Mouse (Mus musculus): ENCODE measurements at regions not wholly inside any gene's neighbourhood (a gene's known extent, or its start where the extent isn't known, plus 50 kb on each side); places are given as distances from the start of the nearest gene placed in this dataset.

DNA sequence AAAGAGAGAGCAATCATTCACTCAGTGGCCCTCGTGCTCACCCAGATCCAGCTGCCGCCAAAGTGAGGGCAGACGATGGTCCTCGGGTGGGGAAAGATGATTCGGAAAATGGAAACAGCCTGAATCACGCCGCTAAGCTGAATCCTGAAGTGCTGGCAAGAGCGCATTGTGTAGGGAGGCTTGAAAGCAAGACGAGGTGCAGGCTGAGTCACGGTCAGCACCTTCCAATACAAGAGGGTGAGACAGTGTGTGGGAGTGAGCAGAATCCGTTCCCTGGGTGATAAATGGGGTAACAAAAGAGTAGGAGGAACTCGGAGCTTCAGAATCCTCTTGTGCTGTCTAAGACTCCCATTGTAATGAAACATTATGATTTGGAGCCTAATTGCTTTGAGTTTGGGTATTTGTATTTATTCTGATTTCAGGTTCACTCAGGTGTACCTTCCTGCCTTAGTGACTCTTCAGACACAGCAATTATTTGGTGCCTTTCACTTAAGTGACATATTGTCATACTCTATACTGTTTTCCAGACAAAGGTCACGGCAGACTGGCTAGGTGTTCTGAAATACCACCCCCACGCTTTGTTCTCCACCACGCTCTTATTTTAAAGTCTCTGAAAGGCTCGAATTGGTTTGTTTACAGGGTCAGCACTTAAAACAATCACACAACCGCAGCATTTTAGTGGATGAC is 70.0 kb downstream of the Mbip start:
- no peak for DNase-seq

DNA sequence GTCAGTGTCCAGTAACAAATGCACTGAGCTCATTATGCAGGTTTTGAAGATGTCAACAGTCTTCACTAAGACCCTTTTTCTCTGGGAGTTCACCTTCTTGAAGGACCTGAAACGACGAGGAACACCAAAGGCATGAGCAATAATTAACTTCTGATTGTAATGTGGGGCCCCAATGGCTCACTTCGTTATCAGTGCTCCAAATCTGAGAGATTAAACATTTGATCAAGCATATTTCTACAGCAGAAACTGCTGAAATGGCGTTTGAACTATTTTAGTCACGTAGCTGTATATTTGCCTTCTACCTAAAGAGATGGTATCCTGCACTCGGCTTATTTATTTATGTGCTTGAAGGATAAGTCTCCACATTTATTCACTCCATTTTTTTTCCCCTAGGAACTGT is 80.6 kb downstream of the Mbip start:
- DNase-seq = no peak

DNA sequence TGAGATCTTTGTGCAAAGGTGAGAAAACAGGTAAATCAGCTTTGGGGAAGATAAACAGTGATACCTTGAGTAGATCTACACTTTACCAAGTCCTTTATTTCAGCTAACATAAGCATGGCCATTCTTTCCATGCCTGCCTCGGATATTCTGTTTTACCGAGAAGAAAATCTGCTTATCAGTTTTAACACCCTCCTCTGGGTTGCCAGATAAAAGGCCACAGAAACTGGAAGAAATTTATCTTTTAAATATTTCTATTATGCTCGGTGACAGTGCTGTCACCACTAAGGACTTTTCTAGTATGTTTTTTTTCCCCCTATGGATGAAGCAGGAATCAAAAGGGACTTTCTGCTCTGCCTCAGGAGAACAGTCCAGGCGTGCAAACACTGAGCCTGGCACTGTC is 84.2 kb downstream of the Mbip start:
- no peak for DNase-seq

DNA sequence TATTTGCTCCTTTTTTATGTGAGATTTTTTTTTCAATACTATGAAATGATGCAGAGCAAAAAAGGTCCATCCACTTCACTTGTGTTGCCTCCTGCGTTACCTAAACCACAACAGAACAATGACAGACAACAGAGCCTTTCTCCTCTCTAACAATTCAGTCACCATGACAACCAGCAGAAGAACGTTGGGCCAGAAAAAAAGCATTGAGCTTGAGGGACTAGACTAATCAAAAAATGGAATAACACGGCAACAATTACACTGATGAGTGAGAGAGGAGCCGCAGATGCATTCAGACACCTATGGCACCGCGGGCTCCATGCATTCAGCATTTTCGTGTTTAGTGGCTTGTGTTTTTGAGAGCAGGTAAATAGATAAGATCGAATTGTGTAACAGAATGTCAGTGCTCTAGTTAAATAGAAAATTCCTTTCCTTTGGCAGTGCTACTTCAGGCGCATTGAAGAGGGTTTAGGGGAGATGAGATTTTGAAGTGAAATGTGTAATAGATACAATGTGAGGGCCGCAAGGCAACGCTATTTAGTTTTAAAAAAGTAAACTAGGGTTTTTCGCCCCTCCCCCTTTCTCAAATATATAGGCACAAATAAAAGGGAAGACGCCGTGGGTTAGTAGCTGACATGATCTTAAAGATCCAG is 87.2 kb downstream of the Mbip start:
- DNase-seq = no peak

DNA sequence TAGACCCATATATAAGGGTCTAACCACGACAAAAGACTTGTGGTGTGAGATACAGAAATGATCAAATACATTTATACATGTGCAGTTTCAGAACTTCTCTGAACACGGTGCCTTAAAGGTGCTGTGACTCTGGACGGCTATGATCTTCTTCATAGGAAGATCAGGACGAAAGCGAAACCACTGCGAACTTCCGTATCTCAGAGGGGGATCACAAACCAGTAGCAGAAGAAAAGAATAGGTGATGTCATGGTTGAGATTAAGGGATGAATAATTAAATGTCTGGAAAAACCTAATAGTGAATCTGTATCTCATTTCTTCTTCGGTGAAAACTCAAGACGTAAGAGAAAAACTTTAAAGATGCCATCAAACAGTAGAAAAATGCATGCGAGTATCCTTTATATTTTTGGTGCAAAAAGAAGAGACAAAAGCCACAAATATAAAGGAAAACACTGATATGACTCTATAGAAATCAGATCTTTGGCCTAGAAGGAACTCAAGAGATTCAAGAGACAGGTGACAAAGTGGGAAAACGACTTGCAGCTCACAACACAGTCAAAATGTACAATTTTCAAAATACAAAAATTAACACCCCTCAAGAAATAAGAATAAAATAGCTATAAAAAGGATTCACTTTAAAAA is 89.3 kb downstream of the Mbip start:
- DNase-seq = no peak

DNA sequence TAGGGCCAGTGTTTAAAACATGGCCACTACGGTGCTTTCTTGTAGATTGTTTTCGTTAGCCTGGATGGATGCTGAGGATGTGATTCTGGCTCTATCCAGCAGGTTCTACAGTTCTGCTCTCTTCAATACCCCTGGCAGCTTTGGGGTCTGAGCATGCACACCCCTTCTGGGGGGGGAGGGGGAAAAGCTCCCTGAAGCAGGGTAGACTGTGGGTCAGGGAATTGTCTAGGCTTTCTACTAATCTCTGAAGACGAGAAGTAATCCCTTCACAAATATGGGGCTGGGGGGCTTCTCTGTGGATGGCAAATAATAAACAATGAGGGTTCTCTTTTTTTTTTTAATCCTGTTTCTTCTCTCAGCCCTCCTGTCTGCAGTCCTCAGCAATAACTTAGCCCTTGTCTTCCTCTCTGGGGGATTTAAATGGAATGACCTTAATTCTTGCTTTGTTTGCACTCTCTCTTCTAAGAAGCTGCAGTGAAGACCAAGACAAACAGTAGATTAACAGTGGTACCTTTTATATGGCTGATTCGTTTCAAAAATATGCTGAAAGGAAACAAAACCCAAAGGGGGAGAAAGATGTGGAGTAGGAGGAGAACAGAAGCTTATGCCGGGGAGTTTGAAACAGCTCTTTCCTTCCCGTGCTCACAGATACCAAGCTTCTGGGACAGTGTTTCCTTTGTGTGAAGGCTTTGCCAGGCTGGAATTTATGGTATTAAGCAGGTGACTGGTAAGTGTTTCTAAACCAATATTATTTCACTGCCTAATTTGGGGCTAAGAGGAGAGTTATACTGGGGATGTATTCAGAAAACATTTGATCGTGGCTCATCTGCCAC is 92.9 kb downstream of the Mbip start:
- DNase-seq = no peak

DNA sequence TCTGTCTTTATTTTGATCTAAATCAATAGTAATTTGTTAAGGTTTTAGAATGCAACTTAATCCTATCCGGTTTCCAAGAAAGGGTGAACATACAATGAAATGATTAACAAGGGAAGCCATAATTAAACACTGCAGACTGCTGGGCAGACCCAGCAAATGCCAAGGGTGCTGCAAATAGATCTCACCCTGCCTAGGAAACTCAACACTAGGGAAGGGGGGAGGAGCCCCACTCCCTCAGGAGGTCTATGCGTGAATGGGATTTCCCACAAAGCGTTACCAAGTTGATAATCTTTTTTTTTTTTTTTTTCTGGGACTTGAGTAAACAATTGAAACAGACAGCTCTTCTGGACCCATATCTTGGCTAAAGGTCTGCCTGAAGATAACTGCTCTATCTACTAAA is 95.4 kb downstream of the Mbip start:
- no peak for DNase-seq

DNA sequence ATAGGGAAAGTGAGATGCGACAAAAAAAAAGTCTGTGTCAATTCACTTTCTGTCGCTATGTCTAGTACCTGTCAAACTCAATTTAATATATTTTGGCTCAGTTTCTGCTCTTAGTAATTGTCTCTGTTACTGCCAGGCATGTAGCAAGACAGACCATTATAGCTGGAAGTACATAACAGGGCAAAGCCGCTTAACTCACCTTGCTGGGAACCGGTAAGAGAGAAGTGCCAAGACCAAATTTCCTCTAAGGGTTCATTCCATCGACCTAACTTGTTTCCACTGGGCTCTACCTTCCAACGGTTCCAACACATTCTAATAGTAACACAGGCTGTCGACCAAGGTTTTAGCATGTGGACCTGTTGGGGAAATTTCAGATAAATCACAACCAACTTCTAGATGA is 99.3 kb downstream of the Mbip start:
- DNase-seq = no peak

DNA sequence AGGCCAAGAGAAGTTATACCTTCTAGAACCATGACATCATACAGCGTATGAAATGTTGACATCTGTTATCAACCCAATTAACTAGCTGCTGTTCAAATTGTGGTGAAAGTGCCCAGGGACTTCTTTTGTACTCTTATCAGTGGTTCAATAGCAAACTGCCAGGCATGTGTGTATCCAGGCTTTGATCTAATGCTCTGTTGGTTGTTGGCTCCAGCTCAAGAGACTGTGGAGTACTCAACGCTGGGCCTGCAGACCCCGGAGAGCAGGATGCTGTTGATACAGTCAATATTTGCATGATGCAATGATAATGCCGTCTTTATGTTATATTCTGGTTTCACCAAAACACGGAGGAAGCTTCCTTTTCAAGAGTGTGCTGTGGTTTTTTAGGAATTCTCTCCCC is 102.9 kb downstream of the Mbip start:
- DNase-seq = no peak

DNA sequence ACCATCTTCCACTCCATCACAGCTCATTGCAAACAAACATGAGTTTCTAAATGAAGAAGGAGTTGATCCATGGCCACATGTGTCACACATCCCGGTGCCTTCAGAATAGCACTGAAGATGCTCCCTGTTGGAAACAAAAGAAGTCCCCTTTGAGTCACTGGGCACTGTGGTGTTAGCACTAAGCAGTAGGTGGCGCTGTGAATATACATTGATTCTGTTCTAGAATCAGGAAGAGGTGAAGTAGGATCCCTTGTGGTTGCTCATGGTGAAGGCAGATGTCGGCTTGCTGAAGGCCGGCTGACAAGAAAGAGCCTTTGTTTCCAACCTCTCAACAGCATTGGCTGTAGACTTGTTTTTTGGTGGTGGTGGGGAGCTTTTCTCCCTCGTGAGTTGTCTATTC is 104.0 kb downstream of the Mbip start:
- DNase-seq = peak; percentile 9

DNA sequence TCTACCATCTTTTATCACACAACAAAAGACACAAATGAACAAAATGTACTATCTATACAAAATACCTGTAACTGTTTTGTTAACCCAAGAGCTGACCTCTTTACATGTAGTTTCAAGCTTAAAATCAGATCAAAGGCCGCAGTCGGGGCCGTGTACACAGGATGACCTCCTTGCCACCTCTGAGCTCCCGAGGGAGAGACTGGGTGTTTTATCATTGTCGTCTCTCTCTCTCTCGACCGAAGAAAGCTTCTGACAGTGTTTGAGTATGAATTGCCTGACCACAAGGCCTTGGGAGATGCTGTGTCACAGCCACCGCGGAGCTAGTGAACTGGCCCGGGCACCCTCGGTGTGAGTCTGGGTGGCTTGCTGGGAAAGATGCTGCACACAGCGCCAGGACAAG is 105.5 kb downstream of the Mbip start:
- no peak for DNase-seq

DNA sequence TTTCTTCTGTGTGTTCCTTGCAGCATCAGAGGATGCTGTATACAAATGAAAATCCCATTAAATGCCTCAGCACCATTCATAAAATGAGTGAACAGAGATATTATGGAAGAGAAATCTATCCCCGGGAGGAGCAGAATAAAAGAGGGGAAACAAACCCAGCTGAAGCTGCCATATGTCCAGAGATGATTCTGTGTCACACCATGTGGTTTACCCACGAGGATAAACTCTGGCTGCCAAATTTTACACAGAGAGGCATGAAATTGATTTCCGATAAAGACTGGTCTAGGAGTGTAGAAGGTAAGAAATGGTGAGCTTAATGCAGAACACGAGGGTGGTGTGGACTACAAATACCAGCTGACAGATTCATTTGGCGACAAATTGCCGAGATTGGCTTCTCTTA is 111.1 kb downstream of the Mbip start:
- no peak for DNase-seq

DNA sequence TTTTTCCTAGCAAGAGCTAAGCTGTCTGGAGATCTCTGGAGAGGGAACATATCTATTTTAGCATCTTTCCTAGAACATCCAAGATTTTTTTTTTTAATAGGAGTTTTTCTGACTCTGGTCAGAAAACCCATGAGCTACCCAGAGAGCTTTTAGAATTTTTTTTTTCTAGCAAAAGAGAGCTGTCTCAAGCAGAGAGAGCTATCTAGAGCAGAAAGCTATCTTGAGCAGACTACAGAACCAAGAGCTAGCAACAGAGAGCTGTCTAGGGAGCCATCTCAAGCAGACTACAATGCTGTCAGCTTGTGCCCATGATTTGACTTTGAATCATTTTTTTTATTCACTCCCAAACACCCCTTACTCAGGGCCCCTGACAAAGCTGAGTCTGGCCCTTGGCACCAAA is 112.5 kb downstream of the Mbip start:
- no peak for DNase-seq

DNA sequence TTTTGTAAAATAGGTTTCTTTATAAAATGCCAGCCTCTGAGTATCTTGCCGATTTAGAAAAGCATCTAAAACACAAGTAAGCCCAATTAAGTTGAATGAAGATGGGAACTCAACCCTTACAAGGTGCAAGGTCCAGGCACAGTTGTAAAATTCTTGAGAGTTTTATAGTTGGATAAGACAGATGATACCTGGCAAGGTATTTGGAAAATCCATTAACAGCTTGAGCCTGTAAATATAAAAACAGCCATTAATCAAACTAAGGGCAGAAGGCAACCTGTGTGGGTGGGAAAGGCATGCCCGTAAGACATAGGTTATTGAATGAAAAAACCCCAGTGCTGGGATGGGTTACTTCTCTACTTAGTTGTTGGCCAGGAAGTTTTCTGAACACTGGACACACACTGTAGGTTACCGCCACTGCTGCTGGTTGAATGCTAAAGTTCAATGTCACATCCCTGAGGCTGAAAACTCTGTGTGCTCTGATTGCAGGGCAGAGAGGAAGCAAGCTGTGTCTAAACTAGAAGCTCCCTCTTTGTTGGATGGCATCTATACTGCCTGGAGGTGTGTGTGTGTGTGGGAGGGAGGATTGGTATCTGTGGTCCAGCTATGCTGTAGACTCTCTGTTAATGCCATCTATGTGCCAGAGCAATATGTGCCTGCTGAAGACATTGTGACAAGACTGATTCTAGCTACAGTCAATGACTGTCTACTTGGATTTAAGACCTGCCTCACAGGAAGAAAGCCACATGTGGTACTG is 121.4 kb downstream of the Mbip start:
- DNase-seq = no peak

DNA sequence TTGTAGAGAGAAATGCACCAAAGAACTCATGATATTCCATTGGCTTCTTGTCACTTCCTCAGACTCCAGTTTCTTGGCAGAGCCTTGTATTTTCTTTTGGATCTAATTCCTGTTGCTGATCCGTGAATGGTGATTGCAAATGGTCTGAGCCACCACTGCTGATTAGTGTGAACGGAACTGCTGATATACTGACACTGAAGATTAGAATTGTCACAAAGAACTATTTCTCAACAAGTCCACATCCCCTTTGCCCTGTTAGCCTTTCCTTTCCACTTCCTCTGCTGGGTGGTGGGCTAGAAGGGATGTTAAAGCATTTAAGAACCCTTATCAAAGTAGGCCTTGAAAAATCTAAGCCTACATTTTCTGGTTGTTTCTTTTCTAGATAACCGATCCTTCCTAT is 152.2 kb downstream of the Mbip start:
- DNase-seq = no peak

DNA sequence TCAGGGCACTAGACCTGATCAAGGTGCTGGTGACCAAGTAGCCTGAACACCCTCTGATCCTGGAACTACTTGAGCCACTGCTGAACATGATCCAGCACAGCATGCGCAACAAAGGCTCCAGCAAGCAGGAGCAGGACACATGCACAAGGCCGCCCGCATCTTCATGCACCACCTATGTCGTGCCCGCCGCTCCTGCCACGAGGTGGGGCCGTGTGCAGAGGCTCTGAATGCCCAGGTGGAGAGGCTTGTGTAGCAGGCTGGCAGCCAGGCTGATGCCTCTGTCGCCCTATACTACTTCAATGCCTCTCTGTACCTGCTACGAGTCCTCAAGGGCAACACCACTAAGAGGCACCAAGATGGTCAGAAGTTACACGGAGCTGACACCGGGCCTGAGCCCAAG is 156.1 kb downstream of the Mbip start:
- no peak for DNase-seq

DNA sequence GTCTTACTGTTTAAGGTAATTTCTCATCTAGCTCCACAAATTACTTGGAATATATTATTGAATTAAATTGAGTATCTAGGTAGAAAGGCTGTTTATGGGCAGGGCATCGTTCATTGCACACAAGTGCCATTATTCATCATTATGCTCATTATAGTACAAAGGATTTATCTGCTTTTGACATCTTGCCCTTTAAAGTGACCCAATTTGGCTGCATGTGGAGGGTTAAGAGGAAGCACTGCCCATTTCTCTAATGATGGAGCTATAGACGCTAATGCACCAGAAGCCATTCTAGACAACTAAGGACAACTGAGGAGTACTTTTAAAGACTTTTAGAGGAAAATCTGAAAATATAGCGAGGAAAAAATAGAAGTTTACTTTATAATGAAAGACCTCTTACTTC is 185.0 kb downstream of the Mbip start:
- no peak for DNase-seq

DNA sequence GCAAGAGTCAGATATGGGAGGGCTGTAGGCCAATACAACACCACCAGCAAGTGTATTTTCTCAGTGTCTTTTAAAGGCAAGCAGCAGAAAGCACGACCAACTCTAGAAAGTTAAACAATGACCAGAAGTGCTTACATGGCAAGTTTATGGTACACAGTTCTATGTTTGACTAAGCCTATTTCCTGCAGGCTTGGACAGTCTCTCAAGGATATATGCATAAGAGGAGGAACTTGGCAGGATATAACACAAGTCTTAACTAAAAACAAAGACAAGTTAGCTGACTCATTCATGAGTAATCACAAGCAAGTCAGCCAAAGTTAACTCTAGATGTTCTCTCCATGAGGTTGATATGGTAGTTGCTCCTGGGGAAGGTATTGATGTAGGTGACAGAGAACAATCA is 201.3 kb downstream of the Mbip start:
- DNase-seq = no peak

DNA sequence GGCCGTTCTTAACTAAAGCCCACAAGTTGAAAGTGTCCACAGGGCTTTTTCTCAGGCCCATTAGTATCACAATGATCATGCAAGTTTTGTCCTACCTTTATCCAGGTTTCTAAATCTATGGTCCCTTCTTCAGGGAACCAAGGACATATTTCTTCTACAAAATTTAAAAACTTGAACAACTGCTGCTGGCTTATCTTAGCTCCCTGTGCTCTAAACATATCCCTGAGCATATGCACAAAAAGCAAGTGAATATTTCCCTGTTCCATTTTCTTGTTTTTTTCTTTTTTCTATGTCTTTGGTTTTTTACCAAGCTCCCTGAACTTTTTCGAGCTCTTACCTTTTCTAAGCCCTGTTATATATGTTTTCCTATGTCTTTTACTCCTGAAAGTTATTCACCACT is 201.9 kb downstream of the Mbip start:
- no peak for DNase-seq

DNA sequence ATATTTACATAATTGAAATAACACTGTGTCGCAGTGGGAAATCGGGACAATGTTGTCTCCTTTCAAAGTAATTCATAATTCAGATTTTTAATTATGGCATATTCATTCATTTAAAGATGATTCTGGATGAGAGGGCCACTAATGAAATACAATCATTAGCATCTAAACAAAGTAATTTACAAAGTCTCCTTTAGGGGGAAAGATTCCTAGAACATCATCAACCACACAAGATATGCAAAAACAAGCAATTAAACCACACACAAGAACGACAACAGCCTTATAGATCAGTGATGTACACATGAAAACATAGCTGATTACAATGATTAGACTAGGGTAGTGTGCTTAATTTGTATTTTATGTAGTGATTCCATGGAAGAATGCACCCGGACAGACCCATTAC is 231.2 kb downstream of the Mbip start:
- DNase-seq = no peak

DNA sequence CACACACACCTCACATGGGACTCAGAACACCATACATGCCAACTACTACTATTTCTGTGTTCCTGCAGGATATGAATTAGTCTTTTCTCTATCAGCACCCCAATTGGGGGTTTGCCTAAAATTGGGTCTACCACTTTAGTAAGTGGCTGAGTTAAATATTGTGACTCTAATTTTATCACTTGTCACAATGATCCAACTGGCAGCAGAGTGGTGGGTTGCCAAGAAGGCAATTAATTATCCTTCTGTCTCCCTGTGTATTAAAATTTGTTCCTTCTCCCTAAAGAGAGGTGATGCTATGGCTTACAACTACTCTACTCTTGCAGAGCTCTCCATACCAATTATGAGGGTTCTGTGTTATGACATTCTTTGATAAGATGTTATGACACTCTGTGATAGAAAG is 245.3 kb downstream of the Brms1l start:
- DNase-seq = no peak

DNA sequence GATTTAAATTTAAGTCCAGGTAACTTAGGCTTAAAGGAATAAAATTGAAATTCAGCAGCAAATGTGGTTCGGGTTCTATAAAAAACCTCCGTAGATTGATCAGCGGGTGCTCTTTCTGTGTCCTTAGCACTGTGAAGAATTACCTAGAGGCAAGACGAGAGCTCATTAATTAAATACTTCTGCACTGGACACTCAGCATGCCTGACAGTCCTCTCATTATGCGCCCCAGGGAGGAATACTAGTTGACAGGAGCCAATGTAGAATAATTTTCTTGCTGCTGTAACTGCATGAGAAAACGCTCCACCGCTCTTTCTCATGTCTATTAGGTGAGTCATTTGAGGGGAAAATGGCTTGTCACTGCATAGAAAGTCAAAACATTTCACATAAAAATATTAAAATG is 228.1 kb downstream of the Brms1l start:
- no peak for DNase-seq
